Mouse (Mus musculus): Measurements from ENCODE around the gene Ccdc78. TPM values are rescaled to one million over a fixed set of nuclear protein-coding genes. Genes with fewer than 3 reads are reported as not detected.

Ccdc78 gene
- total and polyA plus RNA-seq, 3 experiments: 0.08 to 0.85 TPM; not detected in 1

- Histone ChIP-seq H3K4me1 (ENCODE audit: control insufficient read depth in 1 of 2, insufficient read depth in 2 of 2, low read length in 2 of 2) (peaks cover 0 to 8% of the 10 kb centered on the region in 2 experiments; a peak in 1 of 4 replicates), H3K27ac (ENCODE audit: control insufficient read depth, low read depth, low read length) (no peak overlapping the region), H3K79me2 (ENCODE audit: control insufficient read depth, insufficient read depth, low read length, poor library complexity) (no peaks in the 10 kb centered on the region), H3K9me3 (replicated peaks; ENCODE audit: insufficient read depth, low read length) (no peaks in the 10 kb centered on the region), H3K9ac (ENCODE audit: control insufficient read depth, low read depth, low read length, poor library complexity, severe bottlenecking) (no peak overlapping the region), H3K4me3 (ENCODE audit: control insufficient read depth in 1 of 2, insufficient read depth in 1 of 2, low read depth in 2 of 2, low read length in 2 of 2) (no peak overlapping the region), H3K36me3 (ENCODE audit: control insufficient read depth in 1 of 2, insufficient read depth in 2 of 2, low read length in 2 of 2) (no peaks in the 10 kb centered on the region), H3K27me3 (ENCODE audit: control insufficient read depth in 1 of 2, insufficient read depth in 2 of 2, low read length in 2 of 2) (peaks cover 0 to 1% of the 10 kb centered on the region in 2 experiments; a peak in 2 of 4 replicates)
- TF ChIP-seq NELFE (IDR thresholded peaks at IDR 0.05; ENCODE audit: low read depth, low read length) (no peak), MYC (IDR thresholded peaks at IDR 0.05; ENCODE audit: low read depth, low read length) (no peak), GATA1 (IDR thresholded peaks at IDR 0.05; ENCODE audit: low read depth, low read length) (no peak)
- no peak for DNase-seq (ENCODE audit: low read depth, low spot score)
Observed at GRCm38 (mm10) chr17:25809606-25810340, 23.4 kb downstream of the Ccdc78 start.

GRCm38 (mm10) chr17:25810890-25811289, 24.5 kb downstream of the Ccdc78 start:
- Histone ChIP-seq H3K27me3 (ENCODE audit: control insufficient read depth in 1 of 2, insufficient read depth in 2 of 2, low read length in 2 of 2) (peaks cover 0 to 1% of the 10 kb centered on the region in 2 experiments; a peak in 2 of 4 replicates), H3K4me3 (ENCODE audit: control insufficient read depth in 1 of 2, insufficient read depth in 1 of 2, low read depth in 2 of 2, low read length in 2 of 2) (no peak overlapping the region), H3K27ac (ENCODE audit: control insufficient read depth, low read depth, low read length) (no peak overlapping the region), H3K9ac (ENCODE audit: control insufficient read depth, low read depth, low read length, poor library complexity, severe bottlenecking) (no peak overlapping the region), H3K4me1 (ENCODE audit: control insufficient read depth in 1 of 2, insufficient read depth in 2 of 2, low read length in 2 of 2) (peaks cover 0 to 8% of the 10 kb centered on the region in 2 experiments; a peak in 1 of 4 replicates), H3K36me3 (ENCODE audit: control insufficient read depth in 1 of 2, insufficient read depth in 2 of 2, low read length in 2 of 2) (no peaks in the 10 kb centered on the region), H3K9me3 (replicated peaks; ENCODE audit: insufficient read depth, low read length) (no peaks in the 10 kb centered on the region), H3K79me2 (ENCODE audit: control insufficient read depth, insufficient read depth, low read length, poor library complexity) (no peaks in the 10 kb centered on the region)
- TF ChIP-seq MAFK (IDR thresholded peaks at IDR 0.05; ENCODE audit: borderline replicate concordance, low read depth, low read length) (no peak), NRF1 (IDR thresholded peaks at IDR 0.05; ENCODE audit: insufficient read depth, low read depth, low read length, poor library complexity, severe bottlenecking) (no peak), POLR2AphosphoS5 (IDR thresholded peaks at IDR 0.05; ENCODE audit: borderline replicate concordance, low read depth, low read length) (no peak), HCFC1 (IDR thresholded peaks at IDR 0.05; ENCODE audit: low read depth, low read length) (no peak), TAL1 (IDR thresholded peaks at IDR 0.05; ENCODE audit: low read length) (no peak), ZNF384 (IDR thresholded peaks at IDR 0.05; ENCODE audit: low read depth, low read length) (no peak), KAT2A (conservative IDR thresholded peaks at IDR 0.05; ENCODE audit: low read depth, low read length) (no peak)
- DNase-seq (ENCODE audit: low read depth, low spot score): no peak

- H3K9me3 ChIP-seq (replicated peaks; ENCODE audit: insufficient read depth, low read length): no peaks in the 10 kb centered on the region
- H3K27ac ChIP-seq (ENCODE audit: control insufficient read depth, low read depth, low read length): no peak overlapping the region
- no peaks in the 10 kb centered on the region for H3K4me1 ChIP-seq (ENCODE audit: control insufficient read depth in 1 of 2, insufficient read depth in 2 of 2, low read length in 2 of 2)
- no peaks in the 10 kb centered on the region for H3K79me2 ChIP-seq (ENCODE audit: control insufficient read depth, insufficient read depth, low read length, poor library complexity)
- no peaks in the 10 kb centered on the region for H3K36me3 ChIP-seq (ENCODE audit: control insufficient read depth in 1 of 2, insufficient read depth in 2 of 2, low read length in 2 of 2)
- no peak overlapping the region for H3K9ac ChIP-seq (ENCODE audit: control insufficient read depth, low read depth, low read length, poor library complexity, severe bottlenecking)
- peak; percentile 78 for TF ChIP-seq MXI1 (IDR thresholded peaks at IDR 0.05; ENCODE audit: low read depth, low read length)
- TF ChIP-seq MYB (IDR thresholded peaks at IDR 0.05; ENCODE audit: low read depth, low read length): no peak
- 0 out of 6 replicates have a peak, but pooled peaks of 1 of the 3 experiments have one; percentile 12 for TF ChIP-seq CTCF (IDR thresholded peaks at IDR 0.05 in 2 of 3, conservative IDR thresholded peaks at IDR 0.05 in 1 of 3; ENCODE audit: control insufficient read depth in 1 of 3, insufficient read depth in 1 of 3, low read depth in 2 of 3, low read length in 3 of 3, poor library complexity in 1 of 3, severe bottlenecking in 1 of 3)
- TF ChIP-seq SIN3A (IDR thresholded peaks at IDR 0.05; ENCODE audit: low read length): peak; percentile 79
- H3K4me3 ChIP-seq (ENCODE audit: control insufficient read depth in 1 of 2, insufficient read depth in 1 of 2, low read depth in 2 of 2, low read length in 2 of 2): no peak overlapping the region
- peak; percentile 72 for DNase-seq (ENCODE audit: low read depth, low spot score)
- H3K27me3 ChIP-seq (ENCODE audit: control insufficient read depth in 1 of 2, insufficient read depth in 2 of 2, low read length in 2 of 2): peaks cover 0 to 3% of the 10 kb centered on the region in 2 experiments; a peak in 2 of 4 replicates
Observed at GRCm38 (mm10) chr17:25813471-25813870, 27.1 kb downstream of the Ccdc78 start.

Measured in MEL (cell line).